Mouse (Mus musculus) lung, postnatal 36 days (tissue): ENCODE measurements at regions not wholly inside any gene's neighbourhood (a gene's known extent, or its start where the extent isn't known, plus 50 kb on each side); places are given as distances from the start of the nearest gene placed in this dataset.
A peak's percentile ranks its signal among the peaks of the same experiment; 100 is the strongest.
"Not testable (repeated sequence)": the region's sequence is repeated elsewhere in the genome, so short reads cannot be mapped to it uniquely, and the experiment has no call there.

ENCODE experiments used
- DNase-seq: peaks from one replicate; pipeline ENCODE4 v3.0.0; 2022; ENCODE audit warnings: mixed read lengths

DNA sequence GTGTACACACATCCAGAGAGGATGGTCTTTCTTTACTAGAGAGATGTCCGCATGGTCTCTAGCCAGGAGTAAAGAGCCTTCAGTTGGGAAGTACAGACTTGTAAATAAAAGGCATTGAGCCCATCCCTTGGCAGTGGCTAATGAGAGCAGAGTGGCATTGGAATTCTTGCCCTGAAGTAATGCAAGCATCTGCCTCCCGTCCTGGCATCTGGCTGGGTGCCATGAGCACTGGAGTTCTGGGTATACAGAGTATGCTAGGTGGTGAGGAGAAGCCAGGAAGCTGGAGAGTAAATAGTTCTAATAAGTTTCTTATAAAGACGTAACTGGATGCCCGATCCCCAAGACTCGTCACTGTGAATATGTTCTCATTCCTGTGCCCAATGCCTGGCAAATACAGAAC, 367.8 kb downstream of the Lrig3 start:
- DNase-seq: no peak

DNA sequence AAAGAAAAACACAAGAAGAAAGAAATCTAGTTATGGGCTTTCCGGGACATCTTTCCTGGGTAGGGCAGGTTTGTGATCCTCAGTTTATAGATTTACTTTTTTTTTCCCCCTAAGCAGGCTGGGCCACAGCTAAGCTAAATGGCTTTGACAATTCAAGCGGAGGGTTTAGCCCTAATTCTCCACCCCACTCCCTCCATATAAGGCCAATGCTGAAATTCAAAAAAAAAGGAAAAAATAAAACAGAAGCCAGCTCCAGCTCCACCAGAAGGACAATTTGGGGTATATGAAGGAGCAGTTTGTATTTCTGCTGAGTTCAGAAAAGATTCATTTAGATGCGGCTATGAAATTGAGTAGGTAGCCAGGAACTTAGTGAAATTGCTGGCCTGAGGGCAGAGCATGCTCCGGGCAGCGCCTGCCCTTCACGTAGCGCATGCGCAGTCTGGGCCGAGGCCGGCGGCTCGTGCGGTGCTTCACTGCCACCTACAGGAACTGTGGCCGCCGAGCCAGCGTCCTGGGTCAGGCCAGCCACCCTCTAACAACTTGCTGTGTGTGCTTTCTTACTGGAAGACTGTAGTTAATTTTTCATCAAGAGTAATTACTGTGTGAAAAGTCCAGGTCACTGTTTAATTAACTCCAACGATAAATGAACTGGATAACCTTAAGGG, 364.5 kb downstream of the Lrig3 start:
- DNase-seq: peak; percentile 89

DNA sequence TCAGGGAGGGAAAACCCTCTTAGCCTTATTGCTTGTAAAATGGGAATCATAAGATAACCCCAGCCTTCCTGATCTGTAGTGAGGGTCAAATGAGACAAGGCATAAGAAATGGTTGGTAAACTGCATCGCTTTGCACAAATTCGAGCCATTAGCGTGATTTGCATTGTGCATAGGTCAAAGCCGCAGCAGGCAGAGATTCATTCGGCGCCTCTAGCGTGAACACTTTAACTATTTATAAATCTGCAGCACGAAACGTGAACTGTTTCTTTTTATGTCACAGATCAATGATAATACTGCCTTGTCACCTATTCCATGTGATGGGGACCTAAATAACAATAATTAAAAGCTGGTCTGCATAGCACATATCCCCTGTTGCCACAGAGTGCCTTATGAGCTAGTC, 354.9 kb downstream of the Lrig3 start:
- no peak for DNase-seq

DNA sequence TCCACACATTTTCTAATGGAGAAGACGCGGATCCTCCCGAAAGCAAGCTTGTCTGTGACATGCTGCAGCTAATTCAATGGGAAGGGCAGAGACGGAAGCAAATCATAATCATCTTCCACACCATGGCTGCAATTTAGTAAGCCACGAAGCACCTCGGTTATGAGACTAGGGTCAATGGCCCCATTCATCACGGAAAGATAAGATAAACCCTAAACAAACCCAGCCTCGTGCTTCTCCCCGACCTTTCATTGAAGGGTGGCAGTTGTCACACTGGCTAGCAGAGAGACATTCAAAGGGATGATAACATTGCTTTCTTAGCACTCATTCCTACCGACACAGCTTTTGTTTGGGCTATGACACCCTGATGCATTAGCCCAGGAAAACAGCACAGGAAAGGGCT, 353.8 kb downstream of the Lrig3 start:
- no peak for DNase-seq

DNA sequence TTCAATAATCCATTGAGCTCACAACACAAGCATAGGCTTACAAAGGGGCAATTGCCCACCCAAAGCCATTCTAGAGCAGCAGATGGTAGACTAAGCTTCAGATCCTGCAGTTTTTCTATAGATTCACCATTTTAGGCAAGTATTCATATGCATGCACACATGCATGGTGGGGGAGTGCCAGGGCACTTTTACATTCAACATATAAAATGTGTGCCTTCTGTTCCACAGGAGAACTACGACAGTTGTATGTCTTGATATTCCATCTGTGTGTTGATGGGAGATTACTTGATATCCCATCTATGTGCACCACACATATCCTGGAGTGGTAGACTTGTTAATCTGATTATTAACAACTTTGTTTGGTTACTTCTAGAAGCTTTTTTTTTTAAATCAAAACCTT, 334.0 kb downstream of the Lrig3 start:
- DNase-seq: no peak

DNA sequence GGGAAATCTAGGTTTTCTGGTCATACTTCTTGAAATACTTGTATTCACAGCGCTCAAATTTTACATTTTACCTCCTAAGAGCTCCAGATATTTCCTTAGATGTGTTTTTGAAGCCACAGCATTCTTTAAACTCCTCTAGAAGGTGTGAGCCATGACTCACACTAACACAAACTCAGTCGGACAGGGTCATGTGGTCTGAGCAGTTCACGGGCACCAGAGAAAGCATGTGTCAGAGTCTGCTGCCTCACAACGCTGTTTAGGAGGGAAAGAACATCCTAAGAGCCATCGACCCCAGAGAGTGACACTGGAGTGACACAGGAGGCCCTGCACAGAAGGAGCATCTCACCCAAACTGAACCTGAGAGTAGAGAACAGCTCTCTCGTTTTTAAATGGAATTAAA, 332.2 kb downstream of the Lrig3 start:
- DNase-seq: no peak

DNA sequence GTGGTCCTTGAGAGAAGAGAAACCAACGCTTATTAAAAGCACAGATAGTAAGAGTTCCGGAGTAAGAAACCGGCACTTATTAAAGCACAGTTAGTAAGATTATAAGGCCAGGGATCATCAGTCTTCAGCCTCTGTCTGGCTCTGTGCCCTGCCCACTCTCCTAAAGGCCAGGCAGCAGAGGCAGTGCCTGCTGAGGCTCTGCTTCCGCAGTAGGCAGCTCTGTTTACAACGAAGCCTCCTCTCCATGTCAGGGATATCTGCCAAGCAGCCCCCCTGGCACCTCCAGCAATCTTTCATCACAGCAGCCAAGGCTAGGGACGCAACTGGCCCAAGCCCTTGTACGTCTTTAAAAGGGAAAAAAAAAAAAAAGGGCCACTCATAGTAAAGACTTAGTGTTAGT, 329.9 kb downstream of the Lrig3 start:
- peak; percentile 1 for DNase-seq

DNA sequence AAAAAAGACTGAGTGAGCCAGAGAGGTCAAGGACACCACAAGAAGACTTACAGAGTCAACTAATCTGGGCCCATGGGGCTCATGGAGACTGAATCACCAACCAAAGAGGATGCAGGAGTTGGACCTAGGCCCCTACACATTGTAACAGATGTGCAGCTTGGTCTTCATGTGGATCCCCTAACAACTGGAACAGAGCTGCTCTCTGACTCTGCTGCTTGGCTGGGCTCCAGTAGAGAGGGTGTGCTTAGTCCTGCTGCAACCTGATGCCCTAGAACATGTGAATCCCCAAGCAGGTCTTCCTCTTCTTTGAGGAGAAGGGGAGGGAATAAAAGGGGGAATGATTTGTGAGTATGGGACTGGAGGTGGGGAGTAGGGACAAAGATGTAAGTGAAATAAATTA, 325.8 kb downstream of the Lrig3 start:
- no peak for DNase-seq

DNA sequence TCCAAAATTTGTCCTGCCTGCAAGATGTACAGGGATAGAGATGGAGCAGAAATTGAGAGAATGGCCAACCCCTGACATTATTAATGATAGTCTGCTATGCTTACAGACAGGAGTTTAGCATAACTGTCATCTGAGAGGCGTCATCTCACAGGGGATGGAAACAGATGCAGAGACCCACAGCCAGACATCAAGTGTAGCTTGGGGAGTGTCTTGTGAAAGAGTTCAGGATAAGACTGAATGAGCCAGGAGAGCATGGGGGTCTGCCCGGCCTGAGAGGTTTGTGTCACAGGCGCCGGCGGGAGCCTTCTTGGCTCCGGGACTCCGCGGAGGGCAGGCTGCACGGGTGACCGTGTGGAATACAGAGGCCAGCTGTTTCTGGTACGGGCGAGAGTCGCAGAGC, 319.1 kb downstream of the Lrig3 start:
- not testable (repeated sequence) for DNase-seq

DNA sequence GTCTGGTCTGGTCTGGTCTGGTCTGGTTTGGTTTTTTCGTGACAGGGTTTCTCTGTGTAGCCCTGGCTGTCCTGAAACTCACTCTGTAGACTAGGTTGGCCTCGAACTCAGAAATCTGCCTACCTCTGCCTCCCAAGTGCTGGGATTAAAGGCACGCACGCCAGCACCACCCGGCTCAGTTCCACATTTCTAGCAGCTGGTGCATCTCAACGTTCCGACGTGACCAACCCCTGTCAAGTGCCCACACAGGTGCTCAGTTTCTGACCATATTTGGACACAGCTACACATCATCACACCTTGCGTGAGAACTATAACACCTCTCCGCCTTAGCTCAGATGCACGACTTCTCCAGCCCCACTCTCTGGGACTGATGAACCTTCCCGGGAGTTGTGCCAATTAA, 304.4 kb downstream of the Lrig3 start:
- no peak for DNase-seq

DNA sequence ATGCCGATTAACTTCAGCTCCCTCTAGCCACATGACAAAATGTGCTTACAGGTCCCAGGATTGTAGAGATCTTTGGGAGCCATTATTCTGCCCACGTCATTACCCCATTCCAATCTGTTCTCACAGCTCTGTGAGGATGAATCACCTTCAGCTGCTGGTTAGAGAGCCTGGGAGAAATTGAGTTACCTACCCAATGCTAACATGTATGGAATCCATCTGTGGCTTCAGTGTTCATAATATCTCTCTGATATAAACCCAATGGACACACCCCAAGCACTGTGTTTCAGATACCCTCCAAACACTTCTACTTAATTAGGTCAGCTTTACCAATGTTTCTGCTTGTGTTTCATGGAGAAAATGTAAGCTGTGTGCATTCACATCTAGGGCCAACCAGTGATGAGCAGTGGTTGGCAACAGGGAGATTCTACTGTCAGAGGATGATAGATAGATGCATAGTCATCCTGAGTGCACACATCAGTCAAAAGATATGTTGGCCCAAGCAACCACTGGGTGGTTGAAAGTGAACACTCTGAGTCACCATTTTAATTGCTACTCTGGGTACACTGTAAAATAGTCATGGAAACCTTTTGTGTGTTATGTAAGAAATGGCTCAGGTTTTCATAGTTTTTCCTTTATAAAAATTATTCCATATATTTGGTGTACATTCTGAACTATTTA, 301.5 kb downstream of the Lrig3 start:
- no peak for DNase-seq

DNA sequence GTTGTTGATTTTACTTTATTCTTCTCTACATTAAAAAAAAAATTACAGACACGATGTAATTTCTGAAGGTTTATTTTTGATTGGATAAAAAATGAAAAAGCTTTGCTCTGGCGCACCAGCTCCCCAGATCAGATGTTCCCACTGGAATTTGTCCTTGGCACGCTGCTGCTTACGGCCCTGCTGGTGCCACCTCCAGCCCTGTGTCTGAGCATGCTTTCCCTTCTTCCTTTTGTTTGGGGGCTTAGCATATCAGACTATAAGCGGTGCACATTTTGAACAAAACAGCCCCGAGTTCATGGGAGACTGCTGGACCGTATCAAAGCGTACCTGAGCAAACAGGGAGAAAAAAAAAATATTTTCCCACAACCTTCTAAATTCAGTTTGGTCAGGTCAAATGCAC, 291.2 kb downstream of the Lrig3 start:
- no peak for DNase-seq

DNA sequence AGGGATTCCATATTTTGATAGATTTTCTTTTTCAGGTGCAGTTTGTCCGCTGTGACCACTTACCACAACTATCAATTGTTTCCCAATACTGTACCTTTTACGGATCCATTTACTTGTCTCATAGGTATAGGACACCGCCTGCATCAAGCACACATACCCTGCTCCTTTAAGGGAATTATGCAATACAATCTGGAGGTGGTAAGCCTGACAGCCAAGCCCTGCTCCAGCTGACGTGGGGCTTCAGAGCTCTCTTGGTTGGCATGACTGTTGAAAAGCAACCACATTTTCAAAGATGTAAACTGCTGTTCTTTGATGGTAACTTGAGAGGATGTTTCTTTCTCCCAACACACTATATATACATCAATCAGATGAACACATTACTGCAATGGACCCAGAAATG, 288.2 kb downstream of the Lrig3 start:
- DNase-seq: no peak

DNA sequence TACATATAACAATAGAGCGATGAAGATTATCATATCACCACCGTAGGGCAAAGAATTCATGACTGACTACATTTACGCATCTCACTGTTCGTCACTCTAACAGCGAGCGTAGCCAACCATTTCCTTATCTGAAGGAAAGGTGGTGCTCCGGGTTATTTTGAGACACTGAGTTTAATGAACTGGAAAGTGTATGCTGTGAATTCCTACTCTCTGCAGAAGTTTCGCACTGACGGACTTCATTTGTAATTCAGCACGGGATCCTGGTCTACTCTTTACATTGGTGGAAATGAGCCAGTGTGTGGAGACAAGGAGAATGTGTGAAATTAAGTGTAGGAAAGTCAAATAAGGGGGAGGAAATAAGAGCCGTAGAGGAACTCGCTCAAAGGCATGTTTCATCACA, 283.2 kb downstream of the Lrig3 start:
- DNase-seq: no peak

DNA sequence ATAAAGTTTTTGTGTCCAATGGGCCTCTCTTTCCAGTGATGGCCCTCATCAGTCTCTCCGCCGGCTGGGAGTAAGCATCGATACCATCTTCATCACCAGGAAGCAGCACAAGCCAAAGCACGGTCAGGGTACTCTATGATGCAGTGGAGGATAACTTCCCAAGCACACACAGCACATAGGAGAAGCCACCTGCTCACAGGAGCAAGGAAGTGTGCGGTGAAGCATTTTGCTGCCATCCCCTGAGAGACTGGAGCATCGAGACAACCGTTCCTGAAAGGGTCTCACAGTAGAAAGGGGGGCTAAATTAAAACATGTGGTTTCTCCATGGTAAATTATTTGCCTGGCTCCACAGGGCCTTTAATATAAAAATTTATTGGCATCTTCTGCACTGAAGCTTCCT, 277.1 kb downstream of the Lrig3 start:
- DNase-seq: no peak

DNA sequence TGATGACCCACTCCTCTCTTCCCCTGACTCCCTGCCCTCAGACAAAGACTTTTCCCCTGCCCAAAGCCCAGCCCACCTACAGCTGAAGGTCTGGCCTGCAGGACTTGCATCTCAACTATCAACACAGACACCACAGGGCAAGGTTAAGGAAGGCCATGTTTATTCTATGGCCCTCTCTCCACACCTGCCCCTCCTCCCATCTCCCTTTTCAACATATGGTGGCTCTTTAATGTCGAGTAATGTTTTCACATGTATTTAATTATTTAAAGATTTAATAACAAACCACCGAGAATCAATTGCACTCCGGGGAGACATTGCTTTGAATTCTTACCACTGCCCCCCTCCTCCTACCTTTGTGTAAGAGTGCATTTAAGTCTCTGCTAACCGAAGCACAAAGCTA, 273.6 kb downstream of the Lrig3 start:
- DNase-seq: no peak
